Mouse (Mus musculus) heart, postnatal 36 days (tissue): ENCODE measurements around the gene Kctd18. TPM values are rescaled to one million over a fixed set of nuclear protein-coding genes. Genes with fewer than 3 reads are reported as not detected.
"Not testable (repeated sequence)": the region's sequence is repeated elsewhere in the genome, so short reads cannot be mapped to it uniquely, and the experiment has no call there.

Experiments used
- DNase-seq, 2 experiments: peaks; one replicate each; pipeline ENCODE4 v3.0.0; 2021 to 2022
- intact Hi-C: fragments of 180-260 bp; cut with DNase I; formaldehyde crosslinking; loops from one replicate; pipeline ENCODE4 v1.15.1; 2025
- total RNA-seq, 2 experiments: library from RNA; stranded (reverse); gene quantifications; 2 replicates each; pipeline ENCODE4 v1.2.3; 2021

Gene Kctd18
- total RNA-seq, result 1 to 10 TPM; 4.9 to 7.2 TPM

DNA sequence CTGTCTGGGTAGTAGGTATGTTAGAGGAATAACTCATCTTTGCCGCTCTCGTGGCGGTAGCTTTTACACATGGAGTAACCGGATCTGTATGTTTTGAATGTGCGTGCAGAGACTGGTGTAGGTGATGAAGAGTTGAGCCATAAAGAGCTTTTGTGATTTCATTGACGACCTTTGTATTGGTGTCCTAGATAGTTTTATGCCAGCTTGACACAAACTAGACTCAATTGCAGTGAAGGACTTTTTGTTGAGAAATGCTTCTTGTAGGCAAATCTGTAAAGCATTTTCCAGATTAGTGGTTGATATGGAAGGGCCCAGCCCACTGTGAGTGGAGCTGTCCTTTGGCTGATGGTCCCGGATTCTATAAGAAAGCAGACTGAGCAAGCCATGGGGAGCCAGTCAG lies at the start of gene Kctd18:
Gene Kctd18 (minus strand): TSS at position 101 of the 400 bp plus-strand sequence.
- DNase-seq, result no peak
- intact Hi-C loops, result no loop called here

DNA sequence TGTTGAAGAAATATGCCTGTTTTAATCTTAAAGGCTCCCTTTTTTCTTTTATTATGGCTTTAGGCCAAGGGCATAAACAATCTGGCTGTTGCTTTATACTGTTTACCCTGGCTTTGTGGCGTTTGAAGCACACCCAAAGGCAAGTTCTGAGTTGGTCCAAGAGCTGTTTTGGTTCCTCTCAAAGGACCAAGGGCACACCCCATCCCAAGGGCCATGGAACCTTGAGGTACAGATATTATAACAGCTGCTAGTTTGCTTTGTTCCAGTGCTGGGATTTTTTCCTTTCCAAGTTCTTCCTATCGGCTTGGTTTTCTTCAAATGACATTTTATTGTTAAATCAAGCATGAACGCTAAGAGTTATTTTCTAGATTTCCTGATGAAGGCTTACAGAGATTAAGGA lies 46.9 kb upstream of the Kctd18 start:
- DNase-seq, result peak; percentile 21
- intact Hi-C loops, result no loop called here

DNA sequence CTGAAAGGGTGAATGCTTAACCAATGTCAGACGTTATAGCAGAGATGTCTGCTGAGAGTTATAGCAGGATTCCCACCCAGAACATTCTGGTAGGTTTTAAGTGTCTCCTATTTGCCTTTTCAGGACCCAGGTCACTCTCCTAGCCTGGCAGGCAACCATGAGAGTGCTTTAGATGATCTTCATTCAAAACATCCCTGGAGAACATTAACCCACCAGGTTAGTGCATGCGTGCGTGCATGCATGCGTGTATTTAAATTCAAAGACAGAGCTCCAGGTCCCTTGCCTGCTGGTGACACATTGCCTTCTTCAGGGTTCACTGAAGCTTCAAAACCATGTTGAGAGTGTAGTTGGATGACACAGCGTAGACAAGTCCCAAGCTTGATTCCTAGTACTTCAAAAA lies 46.4 kb upstream of the Kctd18 start:
- no peak for DNase-seq
- intact Hi-C loops, result no loop called here

DNA sequence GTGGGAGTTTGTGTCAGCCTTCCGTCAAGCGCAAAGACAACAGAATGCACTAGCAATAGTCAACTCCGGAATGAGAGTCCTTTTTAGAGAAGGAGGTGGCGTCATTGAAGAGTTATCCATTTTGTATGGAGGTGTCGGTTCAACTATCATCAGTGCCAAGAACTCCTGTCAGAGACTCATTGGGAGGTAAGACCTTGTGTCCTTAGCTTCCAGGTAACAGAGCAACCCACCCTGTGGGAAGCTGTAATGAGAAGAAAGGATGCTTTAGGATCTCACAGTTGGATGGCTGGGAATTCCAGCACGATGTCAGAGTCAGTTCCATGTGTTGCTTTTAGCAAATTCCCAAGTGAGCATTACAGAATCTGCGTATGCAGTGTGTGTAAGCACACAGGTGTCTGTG lies 43.4 kb upstream of the Kctd18 start:
- DNase-seq, result no peak

DNA sequence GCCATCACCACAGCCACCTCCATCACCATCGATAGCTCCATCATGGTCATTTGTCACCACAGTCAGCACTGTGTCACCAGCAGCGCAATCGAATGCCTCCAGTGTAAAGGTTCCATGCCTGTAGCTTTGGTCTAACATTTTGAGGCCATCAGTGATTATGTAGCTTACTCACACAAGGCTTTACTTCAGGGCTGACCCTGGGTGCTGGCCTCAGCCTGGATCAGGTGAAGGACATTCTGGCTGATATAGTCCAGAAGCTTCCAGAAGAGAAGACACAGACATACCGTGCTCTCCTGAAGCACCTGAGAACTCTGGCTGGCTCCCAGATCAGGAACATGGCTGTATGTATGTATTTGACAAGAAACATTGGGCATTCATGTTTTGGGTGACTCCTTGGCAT lies 40.1 kb upstream of the Kctd18 start:
- intact Hi-C loops, result no loop called here
- DNase-seq, result no peak

More for the DNA sequence above, 43.4 kb upstream of the Kctd18 start:
- intact Hi-C loops, result no loop called here

DNA sequence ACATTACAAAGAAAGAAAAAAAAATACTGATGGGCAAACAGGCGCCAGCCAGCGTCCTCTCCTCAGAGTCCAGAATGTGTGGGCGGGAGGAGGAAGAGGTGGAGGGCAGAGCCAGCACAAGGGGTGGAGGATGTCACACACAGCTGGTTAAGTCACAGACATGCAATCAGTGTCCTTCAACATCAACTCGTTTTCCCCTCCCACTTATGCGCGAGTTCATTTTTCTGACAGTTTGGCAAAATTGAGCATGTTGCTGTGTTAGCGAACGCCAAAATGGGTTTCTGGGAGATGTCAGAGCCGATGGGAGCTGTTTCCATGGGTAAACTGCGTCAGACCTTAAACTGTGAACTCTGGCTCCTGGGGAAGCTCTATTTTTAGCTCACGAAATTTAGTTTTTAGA lies 38.2 kb upstream of the Kctd18 start:
- DNase-seq, result no peak
- intact Hi-C loops, result no loop called here

DNA sequence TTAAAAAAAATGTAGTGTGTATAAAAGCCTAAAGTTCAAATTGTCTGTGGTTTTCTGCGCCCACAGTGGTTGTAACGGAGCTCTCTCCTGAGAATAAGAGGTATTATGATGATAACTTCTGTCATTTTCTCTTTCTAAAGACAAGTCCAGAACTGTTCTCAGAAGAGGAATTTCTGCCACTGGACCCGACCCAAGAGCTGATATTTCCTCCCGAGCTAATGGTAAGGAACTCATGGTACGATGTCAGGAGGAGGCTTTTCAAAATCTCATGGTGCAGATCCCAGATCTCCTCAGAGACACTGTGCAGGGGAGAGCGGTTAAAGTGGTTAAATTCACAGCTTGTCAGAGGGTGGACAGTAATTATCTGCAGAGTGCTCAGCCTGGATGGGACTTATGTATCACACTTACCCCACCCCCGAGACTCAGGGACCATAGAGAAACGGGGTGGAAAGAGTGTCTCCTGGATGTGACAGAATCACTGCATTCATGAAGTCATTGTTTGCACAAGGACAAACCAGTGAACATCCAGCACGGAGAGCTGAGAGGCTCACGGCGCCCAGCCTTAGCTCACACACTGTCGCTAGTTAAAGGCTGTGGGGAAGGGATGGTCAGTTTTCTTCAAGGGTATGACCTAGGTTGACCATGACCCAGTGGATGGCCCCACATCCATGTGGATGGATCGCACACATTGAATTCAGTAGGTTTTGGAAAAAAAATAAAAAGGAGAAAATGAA lies 37.5 kb upstream of the Kctd18 start:
- no peak for DNase-seq
- intact Hi-C loops, result no loop called here

DNA sequence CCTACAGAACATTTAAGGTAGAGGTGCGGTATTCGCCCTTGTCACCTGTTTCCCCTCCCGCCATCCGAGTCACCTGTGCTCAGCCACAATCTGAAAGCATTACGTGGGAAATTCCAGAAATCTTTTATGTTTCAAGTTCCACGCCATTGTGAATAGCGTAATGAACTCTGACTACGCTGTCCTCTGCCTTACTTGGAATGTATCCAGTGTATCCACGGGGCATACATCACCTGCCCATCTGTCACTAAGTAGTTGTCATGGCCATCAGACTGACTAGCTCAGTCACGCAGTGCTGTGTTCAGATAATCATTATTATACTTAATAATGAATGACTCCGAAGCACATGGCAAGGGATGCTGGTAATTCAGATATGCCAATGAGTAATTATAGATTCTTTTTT lies 36.8 kb upstream of the Kctd18 start:
- intact Hi-C loops, result no loop called here
- no peak for DNase-seq

DNA sequence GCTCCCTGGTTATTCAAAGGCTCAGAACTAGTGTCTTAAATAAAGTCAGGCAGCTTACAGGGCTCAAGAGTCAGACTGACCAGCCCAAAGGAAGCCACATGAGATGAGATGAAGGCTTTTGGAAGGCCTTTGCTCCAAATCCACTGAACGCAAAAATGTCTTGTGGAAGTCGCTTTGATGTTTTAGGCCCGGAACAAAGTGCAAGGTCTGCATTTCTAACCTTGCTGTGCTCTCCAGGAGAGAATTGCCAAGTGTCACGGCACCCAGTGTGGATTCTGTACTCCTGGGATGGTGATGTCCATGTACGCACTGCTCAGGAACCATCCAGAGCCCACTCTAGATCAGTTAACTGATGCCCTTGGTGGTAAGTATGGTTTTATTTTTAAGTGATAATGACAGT lies 30.4 kb upstream of the Kctd18 start:
- no peak for DNase-seq
- intact Hi-C loops, result no loop called here

DNA sequence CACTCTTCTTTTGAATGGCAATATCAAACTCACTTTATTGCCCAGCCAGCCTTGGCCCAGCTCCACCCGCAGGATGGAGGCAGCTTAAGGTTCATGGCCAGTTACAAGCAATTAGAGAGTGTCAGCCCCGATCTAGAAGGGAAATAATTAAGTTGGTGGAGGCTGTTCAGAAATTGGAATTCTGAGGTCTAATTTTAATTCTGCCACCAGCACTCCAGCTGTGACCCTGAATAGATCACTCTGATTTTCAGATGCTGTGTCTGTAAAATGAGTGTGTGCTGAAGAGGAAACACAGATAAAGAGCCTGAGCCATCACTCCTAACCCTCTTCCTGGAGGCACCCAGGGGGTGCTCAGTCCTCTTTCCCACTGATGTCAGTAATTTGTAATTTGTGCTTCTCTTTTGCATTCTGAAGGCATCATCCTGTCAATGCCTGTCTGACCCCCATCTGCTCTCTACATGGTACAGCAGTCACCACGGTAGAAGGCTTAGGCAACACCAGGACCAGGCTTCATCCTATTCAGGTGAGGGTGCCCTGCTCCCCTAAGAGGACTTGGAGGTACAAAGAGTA lies 28.1 kb upstream of the Kctd18 start:
- intact Hi-C loops, result no loop called here
- DNase-seq, result no peak

DNA sequence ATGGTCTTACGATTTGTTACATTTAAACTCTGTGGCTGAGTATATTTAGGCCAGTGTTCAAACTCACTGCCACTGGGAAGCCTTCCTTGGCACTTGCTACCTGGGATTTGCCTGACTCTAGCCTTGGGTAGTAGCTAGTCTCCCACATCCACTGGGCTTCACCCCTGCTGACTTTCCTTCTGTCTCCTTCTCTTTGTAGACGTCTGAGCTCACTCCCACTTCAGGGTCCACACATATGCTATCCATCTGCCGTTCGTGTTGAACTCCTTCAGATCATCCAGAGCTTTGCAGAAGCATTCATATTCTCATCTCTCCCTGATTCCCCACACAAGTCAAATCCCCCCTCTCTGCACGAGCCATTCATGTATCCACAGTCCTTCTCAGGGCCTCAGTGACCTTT lies 26.8 kb upstream of the Kctd18 start:
- intact Hi-C loops, result no loop called here
- DNase-seq, result no peak

DNA sequence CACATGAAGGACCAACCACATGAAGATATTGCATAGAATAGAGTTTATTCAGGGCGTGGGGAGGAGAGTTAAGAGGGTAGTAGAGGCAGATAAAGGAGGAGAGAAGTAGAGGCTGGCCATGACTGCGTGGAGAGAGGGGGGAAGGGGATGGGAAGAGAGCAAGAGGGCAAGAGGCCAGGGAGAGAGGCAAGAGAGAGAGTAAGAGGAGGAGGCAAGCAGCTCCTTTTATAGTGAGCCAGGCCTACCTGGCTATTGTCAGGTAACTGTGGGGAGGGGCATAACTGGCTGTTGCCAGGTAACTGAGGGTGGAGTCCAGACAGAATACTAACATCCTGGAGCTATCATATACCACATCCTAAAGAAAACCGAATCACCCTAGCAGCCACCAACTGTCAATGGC lies 26.3 kb upstream of the Kctd18 start:
- intact Hi-C loops, result no loop called here

DNA sequence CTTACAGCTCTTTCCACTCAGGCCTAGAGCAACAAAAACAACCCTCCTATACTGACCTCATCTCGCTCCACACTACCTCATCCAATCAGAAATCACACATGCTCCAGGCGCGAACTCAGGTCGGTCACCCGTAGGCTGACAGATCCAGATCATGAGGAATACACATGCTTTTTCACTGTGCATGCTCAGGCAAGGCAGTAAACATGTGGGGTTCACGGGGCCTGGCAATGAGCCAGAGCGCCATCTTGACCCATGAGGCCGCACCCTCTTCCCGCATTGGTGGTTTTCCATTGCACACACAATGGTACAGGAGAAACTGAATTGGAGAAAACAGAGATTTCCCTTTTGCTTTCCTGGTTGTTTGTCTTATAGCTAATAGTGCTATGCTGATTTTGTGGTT lies 18.6 kb upstream of the Kctd18 start:
- intact Hi-C loops, DNase-seq: not testable (repeated sequence)

More for the DNA sequence above, 26.3 kb upstream of the Kctd18 start:
- no peak for DNase-seq

DNA sequence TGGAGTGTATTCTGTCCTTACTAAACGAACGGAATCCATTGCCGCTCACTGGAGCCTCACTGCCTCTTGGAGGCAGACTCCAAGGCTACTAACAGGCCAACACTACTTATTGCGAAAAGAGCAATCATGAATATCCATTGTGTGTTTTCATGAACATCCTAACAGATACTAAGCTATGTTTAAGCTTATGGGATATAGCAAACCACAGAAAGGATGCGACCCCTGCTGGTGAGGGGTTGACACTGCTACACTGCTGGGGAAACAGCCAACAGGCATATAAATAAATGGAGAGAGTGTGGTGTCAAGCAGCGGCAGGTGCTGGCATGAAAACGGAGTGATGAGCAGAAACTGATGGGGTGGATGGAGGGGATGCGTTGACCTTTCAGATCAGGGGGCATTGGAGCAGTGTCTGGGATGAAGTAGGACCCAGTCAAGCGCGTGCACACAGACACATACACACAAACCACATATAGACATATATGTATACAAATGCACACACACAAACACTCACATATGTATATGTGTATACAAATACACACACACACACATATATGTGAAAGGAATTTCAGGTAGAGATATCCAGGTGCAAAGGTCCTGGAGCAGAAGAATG lies 12.5 kb upstream of the Kctd18 start:
- intact Hi-C loops, result loop anchor here (2.0 kb wide), 2 partner anchors 62 to 602 kb away; no protein-coding TSS in a partner anchor
- peak; percentile 48 to 67 for DNase-seq

DNA sequence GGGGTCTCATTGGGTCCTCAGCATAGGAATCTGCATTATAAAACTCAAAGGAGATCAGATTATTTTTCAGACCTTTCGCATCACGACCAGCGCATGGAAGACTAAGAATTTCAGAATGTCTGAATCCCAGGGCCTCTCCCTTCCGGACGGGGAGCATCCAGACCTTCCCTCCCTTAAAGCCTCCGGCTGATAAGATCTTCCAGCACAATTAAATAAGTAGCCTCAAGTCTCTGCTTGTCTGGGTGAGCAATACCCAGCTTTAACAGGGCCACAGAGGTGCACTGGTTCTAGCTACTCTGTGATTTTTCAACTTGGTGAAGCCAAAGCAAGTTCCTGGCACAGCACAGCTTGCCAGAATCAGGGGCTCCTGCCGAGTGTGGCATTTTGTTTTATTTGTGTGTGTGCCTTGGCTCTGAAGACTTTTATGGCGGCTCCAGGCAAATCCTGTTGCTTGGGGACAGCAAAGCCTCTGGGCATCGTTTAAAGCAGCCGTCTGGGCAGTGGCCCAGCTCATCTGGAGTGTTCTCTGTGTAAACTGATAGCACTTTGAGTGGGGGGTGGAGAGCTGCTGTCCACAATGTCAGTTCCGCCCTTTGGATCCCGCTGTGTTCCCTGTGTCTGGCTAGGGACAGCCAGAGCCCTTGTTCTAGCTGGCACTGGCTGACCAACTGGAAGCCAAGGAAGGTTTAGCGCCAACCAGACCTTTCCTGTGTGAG lies 11.6 kb upstream of the Kctd18 start:
- peak; percentile 85 to 88 for DNase-seq
- intact Hi-C loops, result loop anchor here (2.0 kb wide), 2 partner anchors 62 to 602 kb away; no protein-coding TSS in a partner anchor

DNA sequence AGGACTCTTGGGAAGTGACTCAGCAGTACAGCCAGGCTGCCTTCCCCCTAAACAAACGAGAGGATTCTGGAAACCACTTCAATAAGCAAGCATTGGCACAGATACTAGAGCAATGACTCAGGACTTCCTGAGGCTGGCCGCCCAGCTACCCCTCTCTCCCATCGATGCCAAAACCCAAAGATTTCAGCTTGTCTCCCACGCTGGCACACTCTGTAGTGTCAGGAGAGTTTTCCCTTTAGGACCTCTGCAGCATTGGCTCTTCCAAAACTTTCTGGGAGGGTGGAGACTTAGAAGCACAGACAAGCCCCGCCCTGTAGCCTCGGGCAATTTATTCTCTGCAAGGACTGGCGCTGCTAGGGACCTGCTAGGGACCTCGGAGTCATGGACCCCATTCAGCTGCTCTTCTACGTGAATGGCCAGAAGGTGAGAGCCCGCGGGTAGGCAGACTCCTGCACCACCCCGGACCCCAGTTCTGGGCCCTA lies 10.9 kb upstream of the Kctd18 start, which contains the start of gene Aox1:
Gene Aox1 (plus strand): TSS at position 296 of the 482 bp plus-strand sequence.
- peak; percentile 73 to 81 for DNase-seq
- intact Hi-C loops, result loop anchor here (2.0 kb wide), 2 partner anchors 61 to 601 kb away; no protein-coding TSS in a partner anchor

DNA sequence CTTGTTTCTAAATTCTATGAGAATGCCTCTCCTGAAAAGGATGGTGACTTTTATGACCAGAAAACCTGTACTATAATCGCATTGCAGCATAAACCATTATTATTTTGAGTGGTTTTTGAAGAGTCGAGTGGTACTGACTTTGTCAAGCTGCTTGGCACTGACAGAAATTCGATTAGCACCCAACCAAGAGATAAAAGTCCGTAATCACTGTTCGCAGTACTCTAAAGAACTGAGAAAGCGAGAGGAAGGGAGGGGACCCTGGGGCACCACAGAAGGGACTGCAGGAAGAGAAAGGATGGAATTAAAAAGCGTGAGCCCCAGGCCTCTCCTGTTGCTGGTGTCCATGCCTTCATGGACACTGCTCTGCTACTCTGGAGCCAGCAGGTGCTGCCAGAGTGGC lies 9.0 kb upstream of the Kctd18 start:
- no peak for DNase-seq
- intact Hi-C loops, result no loop called here

DNA sequence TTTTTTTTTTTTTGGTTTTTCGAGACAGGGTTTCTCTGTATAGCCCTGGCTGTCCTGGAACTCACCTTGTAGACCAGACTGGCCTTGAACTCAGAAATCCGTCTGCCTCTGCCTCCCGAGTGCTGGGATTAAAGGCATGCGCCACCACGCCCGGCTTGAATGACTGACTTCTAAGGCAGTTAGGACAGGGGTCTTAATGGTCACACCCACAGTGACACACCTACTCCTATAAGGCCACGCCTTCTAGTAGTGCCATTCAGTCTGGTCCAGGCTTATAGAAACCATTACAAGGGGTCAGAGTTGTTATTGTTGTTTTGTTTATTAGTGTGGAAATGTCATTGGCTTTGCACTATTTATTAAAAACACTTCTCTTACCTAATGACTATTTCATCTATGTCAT lies 12.4 kb downstream of the Kctd18 start:
- intact Hi-C loops, DNase-seq: not testable (repeated sequence)

DNA sequence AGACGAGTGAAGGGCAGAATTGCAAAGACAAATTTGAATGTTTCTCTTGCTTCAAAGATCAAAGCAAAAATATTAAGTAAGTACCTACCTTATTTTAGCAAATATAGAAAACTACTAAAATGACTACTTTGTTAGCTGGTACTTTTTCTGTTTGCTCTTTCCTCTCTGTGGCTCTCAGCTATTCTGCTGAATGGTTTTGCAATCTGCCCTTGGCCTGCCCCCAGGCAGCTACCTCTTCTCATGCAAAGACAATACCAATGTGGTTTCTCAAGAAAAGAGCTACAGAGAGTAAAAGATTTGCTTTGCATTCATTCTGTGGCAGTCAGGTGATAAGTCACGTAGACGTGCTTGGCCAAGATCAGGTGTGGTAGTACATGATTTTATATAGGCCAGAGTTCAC lies 20.6 kb downstream of the Kctd18 start:
- DNase-seq, result no peak
- intact Hi-C loops, result no loop called here

DNA sequence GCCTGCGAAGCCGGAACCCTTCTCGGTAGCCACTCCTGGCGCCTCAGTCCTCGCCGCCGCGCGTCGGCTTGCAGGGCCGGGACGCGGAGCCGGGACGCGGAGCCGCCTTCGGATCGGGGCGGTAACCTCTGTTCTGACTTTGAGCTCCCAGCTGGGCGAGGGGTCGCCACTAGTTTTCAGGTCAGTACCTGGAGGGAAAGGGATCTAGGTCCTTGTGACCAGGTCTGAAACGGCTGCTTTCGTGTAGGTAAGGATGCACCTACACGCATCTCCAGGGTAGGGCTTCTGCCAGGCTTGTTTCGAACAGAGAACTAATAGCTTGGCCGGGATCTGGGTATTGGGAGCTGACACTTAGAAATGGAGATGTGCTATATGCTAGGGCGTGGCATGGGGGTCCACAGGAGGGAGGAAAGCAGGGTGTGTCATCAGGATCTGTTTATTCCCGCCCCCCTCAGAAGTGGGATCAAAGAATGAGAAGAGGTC lies 22.6 kb downstream of the Kctd18 start:
- no peak for DNase-seq

More for the DNA sequence above, 22.6 kb downstream of the Kctd18 start:
- intact Hi-C loops, result no loop called here
